Mouse (Mus musculus): ENCODE data around the gene Xrcc6.

GRCm38 (mm10) chr15:81990549-81990948 is 2.9 kb downstream of the Xrcc6 start:
- TF ChIP-seq CTCF (IDR thresholded peaks at IDR 0.05; ENCODE audit: low read depth, low read length) = no peak
- TF ChIP-seq GATA1 (IDR thresholded peaks at IDR 0.05; ENCODE audit: borderline replicate concordance, low read length) = no peak
